Mouse (Mus musculus) CD4-positive, CD25-positive, alpha-beta regulatory T cell, adult 2 months (primary cell): ENCODE results near the gene Cd81.

Experiments
- DNase-seq: peaks from one replicate; pipeline ENCODE4 v3.0.0-alpha.2; 2012; ENCODE audit warnings: low read depth, low spot score

Gene Cd81

DNA sequence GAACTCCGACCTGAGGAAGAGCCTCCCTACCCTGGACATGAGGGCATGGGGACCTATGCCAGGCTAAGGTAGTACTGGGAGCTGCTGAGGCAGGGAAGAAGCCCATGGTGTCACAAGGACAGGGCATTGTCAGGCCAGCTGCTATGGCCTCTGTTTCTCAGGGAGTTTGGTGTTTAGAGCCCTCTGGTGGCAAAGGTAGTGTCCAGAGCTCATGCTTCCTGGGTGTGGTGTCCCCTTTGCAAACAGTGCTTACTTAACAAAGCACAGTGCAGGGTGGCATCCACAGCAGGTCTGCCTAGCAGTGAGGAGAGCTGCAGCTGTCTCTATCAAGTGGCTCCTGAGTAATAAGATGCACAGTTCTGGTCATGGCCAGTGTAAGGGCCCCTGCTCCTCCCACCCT is 58.3 kb downstream of the Cd81 start:
- no peak for DNase-seq

DNA sequence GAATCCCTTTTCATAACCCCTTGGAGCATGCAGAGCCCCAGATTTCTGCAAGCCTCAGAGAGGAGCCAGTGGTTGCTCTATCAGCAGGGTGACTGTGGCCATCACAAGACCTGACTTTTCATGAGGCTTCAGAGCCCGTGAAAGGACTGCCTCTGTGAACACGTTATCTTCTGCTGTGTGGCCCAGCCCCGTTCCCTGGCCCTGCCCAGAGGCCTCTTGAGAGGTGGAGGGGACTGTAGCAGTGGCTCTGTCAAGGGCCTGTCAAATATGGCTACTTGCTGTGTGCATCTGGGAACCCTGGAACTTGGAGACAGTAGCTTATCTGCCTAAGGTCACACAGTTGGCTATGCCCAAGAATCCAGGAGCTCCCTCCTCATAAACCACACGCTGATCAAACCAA is 59.2 kb downstream of the Cd81 start:
- DNase-seq, result no peak

DNA sequence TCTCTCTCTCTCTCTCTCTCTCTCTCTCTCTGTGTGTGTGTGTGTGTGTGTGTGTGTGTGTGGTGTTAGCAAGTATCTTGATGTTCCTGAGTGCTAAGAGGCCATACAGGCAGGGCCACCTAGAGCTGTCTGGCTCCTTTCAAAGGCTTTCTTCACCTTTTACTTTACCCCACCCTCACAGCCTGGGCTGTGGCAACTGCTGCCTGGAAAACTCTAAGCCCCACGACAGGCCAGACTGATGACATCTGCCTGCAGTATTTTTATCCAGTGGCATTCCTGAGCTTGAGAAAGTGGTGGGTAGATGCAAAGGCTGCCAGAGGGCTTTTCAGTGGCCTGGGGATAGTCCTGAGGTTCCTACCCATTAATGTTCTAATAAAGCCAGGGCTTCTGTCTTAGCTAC is 59.9 kb downstream of the Cd81 start:
- no peak for DNase-seq

DNA sequence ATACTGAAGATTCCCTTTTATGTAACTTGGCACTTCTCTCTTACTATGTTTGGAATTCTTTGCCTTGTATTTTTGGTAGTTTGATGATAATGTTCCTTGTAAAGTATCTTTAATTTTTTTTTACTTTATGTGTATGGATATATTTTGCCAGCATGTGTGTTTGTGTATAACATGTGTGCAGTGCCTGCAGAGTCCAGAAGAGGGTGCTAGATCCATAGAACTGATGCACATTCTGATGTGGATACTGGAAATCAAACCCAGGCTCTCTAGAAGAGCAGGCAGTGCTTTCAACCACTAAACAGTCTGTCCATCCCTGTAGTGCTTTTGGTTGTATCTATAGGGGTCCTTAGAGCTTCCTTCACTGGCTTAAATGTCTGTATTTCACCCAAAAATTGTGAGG is 62.2 kb downstream of the Cd81 start:
- DNase-seq, result no peak

DNA sequence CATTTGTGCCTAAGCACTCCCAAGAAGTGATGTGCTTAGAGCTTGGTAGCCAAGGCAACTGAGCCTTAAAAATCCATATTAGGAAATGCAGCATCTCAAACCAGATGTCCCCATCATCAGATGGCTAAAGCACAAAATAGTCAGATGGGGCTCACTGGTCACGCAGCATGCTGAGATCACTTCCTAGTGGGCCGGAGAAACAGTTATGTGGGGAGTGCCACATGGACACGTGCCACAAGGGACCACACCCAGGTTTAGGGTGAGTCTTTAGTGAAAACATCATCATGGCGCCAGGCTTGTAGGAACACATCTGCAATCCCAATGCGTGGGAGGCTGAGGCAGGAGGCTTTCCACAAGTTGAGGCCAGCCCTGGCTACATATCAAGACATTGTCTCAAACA is 64.0 kb downstream of the Cd81 start:
- no peak for DNase-seq
